Mouse (Mus musculus): ENCODE data around the gene Tns3. TPM values are rescaled to one million over a fixed set of nuclear protein-coding genes. Genes with fewer than 3 reads are reported as not detected.

Tns3 gene
- 10.5 and 11.4 TPM in 2 replicates for polyA plus RNA-seq (2015; fragmentation: Nextera tagmentation; extraction: Ambion mirVana)

DNA sequence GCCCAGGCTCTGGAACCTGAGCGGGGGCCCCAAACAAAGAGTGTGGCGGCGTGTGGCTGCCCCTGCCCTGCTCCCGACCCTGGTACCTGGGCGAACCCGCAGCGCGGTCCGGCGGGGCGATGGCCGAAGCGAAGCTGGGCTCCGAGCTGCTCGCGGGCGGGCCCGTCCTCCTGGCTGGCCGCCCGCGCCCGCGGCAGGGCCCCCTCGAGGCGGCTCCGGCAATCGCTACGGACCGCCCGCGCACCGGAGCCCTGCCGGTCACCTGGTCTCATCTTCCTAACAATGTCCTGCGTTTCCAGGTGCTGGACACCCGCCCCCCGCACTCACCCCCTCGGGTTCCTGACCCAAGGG lies at the start of gene Tns3:
Gene Tns3, minus strand, starts transcription at position 143 of the 351 bp plus-strand sequence.
- peak within 1 kb of the TSS; percentile 92 for H3K4me3 ChIP-seq (ENCODE audit: low read depth, low read length)
- ATAC-seq: peak; percentile 87
- H3K27ac ChIP-seq (ENCODE audit: low read depth, low read length): peak within 1 kb of the TSS; percentile 97
- no peaks in the 10 kb centered on the region for H3K27me3 ChIP-seq (replicated peaks; ENCODE audit: control insufficient read depth, insufficient read depth, low read length)
- peak; percentile 64 for TF ChIP-seq CTCF (IDR thresholded peaks at IDR 0.05; ENCODE audit: low read depth)
- H3K4me1 ChIP-seq (replicated peaks; ENCODE audit: control insufficient read depth, insufficient read depth, low read length): peaks cover 13% of the 10 kb centered on the region; the same call in 1 of the 2 replicates
- peak within 1 kb of the TSS; percentile 89 for H3K4me2 ChIP-seq (replicated peaks; ENCODE audit: low read depth)
- H3K36me3 ChIP-seq (ENCODE audit: control insufficient read depth, insufficient read depth): no peaks in the 10 kb centered on the region
- no peaks in the 10 kb centered on the region for H3K9me3 ChIP-seq (ENCODE audit: control insufficient read depth)
- peak within 1 kb of the TSS; percentile 95 for H3K9ac ChIP-seq (ENCODE audit: low read depth, low read length)
- under 1% methylated on average over 35 of the region's 37 CpGs for WGBS

DNA sequence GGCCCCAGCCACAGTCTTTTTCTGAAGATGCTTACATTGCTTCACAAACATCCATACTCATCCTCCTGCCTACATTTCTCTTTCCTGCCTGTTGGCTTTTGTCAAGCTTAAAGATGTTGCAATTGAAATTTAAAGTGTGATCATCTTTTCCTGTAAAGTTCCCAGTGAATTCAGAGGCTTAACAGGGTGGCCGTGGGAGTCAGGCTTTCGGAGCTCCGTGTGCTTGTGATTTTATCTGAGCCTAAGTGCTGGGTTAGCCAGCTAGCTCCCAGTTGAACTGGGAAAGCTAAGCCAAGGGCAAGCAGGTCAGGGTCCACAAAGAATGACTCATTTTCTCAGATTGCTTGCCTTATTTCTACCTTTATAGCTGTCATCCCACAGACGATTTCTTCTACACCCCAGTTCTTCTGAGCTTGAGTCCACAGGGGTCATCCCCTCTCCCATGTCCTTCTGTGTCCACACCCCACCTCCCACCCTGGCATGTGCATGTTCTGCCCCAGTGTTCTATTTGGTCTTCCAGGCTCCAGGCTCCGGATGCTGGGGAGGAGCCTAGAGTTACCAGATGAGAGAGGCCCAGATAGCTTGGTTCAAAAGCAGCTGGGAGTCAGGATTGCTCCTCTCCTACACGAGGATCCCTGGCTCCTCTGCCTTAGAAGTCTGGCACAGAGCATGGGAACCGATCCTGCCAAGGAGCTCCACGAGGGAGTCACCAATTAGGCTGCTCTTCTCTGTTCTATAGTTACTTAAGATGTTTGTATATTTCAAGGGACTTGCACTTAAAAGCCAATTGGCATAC lies 42.1 kb upstream of the Tns3 start:
- TF ChIP-seq CTCF (IDR thresholded peaks at IDR 0.05; ENCODE audit: low read depth): no peak
- H3K27me3 ChIP-seq (replicated peaks; ENCODE audit: control insufficient read depth, insufficient read depth, low read length): no peaks in the 10 kb centered on the region
- H3K27ac ChIP-seq (ENCODE audit: low read depth, low read length): no peak overlapping the region
- 39% methylated on average over 8 of the region's 8 CpGs for WGBS
- H3K36me3 ChIP-seq (ENCODE audit: control insufficient read depth, insufficient read depth): no peaks in the 10 kb centered on the region
- no peaks in the 10 kb centered on the region for H3K4me1 ChIP-seq (replicated peaks; ENCODE audit: control insufficient read depth, insufficient read depth, low read length)
- no peak overlapping the region for H3K4me2 ChIP-seq (replicated peaks; ENCODE audit: low read depth)
- H3K4me3 ChIP-seq (ENCODE audit: low read depth, low read length): no peak overlapping the region
- H3K9ac ChIP-seq (ENCODE audit: low read depth, low read length): no peak overlapping the region
- ATAC-seq: no peak
- no peaks in the 10 kb centered on the region for H3K9me3 ChIP-seq (ENCODE audit: control insufficient read depth)

DNA sequence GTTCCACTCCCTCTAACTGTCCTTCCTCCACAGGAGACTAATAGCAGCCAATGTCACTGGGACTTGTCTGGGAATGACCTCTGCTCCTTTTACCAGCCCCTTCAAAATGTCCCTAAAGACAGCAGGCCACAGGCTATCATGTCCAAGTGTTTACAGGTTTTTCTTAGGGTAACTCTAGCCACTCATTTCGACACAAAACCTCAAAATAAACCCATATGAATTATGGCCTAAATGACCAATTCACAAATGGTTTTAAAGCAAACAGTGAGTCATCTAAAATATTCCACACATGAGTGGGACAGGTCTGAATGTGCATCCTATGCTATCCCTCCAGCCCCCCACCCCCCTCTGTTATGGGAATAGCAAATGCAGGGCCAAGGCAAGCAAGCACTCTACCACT lies 40.8 kb upstream of the Tns3 start:
- no peak for TF ChIP-seq CTCF (IDR thresholded peaks at IDR 0.05; ENCODE audit: low read depth)
- no peaks in the 10 kb centered on the region for H3K9me3 ChIP-seq (ENCODE audit: control insufficient read depth)
- ATAC-seq: no peak
- no peak overlapping the region for H3K4me3 ChIP-seq (ENCODE audit: low read depth, low read length)
- no peak overlapping the region for H3K9ac ChIP-seq (ENCODE audit: low read depth, low read length)
- H3K27me3 ChIP-seq (replicated peaks; ENCODE audit: control insufficient read depth, insufficient read depth, low read length): no peaks in the 10 kb centered on the region
- 0 out of 2 replicates have a peak, but pooled peaks cover 4% of the 10 kb centered on the region for H3K4me1 ChIP-seq (replicated peaks; ENCODE audit: control insufficient read depth, insufficient read depth, low read length)
- H3K27ac ChIP-seq (ENCODE audit: low read depth, low read length): no peak overlapping the region
- H3K36me3 ChIP-seq (ENCODE audit: control insufficient read depth, insufficient read depth): no peaks in the 10 kb centered on the region
- WGBS: 78% methylated on average over 1 of the region's 1 CpGs
- H3K4me2 ChIP-seq (replicated peaks; ENCODE audit: low read depth): no peak overlapping the region

DNA sequence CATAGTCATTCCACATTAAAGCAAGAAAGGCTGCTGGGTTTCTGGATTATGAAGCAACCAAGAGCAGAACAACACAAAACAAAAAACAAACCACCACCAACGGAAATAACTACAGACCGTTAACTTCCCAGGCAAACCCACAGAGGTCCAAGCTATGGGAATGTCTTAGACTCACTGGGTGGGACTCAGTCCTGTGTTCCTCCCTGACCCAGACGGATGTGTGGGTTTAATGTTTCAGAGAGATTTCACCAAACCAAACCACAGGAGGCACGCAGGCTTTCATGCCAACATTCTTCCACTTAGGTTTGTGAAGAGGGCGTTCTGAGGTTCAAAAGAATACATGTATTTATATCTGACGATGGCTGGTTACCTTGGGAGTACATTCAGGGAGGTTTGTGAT lies 39.5 kb upstream of the Tns3 start:
- H3K9me3 ChIP-seq (ENCODE audit: control insufficient read depth): no peaks in the 10 kb centered on the region
- H3K4me3 ChIP-seq (ENCODE audit: low read depth, low read length): no peak overlapping the region
- H3K9ac ChIP-seq (ENCODE audit: low read depth, low read length): no peak overlapping the region
- 0 out of 2 replicates have a peak, but pooled peaks cover 4% of the 10 kb centered on the region for H3K4me1 ChIP-seq (replicated peaks; ENCODE audit: control insufficient read depth, insufficient read depth, low read length)
- no peaks in the 10 kb centered on the region for H3K27me3 ChIP-seq (replicated peaks; ENCODE audit: control insufficient read depth, insufficient read depth, low read length)
- ATAC-seq: no peak
- TF ChIP-seq CTCF (IDR thresholded peaks at IDR 0.05; ENCODE audit: low read depth): no peak
- H3K36me3 ChIP-seq (ENCODE audit: control insufficient read depth, insufficient read depth): no peaks in the 10 kb centered on the region
- H3K4me2 ChIP-seq (replicated peaks; ENCODE audit: low read depth): no peak overlapping the region
- no peak overlapping the region for H3K27ac ChIP-seq (ENCODE audit: low read depth, low read length)
- 78% methylated on average over 6 of the region's 6 CpGs for WGBS

DNA sequence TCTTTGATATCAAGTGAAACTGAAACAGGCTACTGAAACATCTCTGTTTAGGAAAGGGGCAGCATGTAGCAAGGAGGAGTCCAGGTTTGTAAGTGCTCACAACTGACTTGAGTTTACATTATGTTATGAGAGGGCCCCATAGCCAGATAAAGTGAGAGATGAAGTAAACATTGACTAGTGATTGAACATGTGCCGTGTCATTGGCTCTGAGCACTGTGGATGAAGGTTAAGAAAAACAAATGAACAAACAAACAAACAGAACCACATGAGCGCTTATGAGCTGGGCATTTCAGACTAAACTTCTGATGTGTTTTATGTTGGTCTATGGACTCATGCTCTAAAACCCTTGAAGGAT lies 38.2 kb upstream of the Tns3 start:
- Histone ChIP-seq H3K27me3 (replicated peaks; ENCODE audit: control insufficient read depth, insufficient read depth, low read length) (no peaks in the 10 kb centered on the region), H3K4me3 (ENCODE audit: low read depth, low read length) (no peak overlapping the region), H3K4me1 (replicated peaks; ENCODE audit: control insufficient read depth, insufficient read depth, low read length) (0 out of 2 replicates have a peak, but pooled peaks cover 4% of the 10 kb centered on the region), H3K27ac (ENCODE audit: low read depth, low read length) (no peak overlapping the region), H3K9me3 (ENCODE audit: control insufficient read depth) (no peaks in the 10 kb centered on the region), H3K36me3 (ENCODE audit: control insufficient read depth, insufficient read depth) (no peaks in the 10 kb centered on the region), H3K4me2 (replicated peaks; ENCODE audit: low read depth) (no peak overlapping the region), H3K9ac (ENCODE audit: low read depth, low read length) (no peak overlapping the region)
- WGBS: 66% methylated on average over 2 of the region's 2 CpGs
- TF ChIP-seq CTCF (IDR thresholded peaks at IDR 0.05; ENCODE audit: low read depth): no peak
- no peak for ATAC-seq

DNA sequence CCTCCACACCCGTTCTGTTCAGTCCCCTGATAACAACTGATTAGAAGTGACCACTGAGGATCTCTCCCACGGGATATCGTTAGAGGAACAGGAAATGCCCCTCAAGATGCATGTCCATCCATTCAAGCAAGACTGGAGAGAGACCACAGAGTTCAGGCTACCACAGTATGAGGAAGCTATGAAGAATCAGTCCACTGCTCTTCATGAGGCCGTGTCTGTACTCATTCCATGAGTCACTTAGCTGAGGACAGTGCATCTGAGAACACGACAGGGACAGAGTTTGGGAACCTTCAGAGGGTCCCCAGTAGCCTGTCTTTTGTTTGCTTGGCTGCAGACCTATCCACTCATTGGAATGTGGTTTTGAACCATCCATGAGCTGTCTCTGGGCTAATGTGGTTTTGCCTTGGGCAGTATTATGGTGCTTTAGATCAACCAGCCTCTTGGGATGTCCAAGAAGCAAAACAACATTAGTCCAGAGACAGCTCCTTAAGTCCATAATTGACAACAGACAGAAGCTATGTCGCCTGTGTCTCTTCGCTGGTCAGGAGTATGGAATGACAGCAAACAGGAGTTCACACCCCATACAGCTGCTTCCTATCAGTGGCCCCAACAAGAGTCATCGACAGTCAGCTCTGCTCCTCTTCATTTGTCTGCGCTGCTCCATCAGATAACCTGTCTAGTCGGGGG lies 37.7 kb upstream of the Tns3 start:
- no peaks in the 10 kb centered on the region for H3K36me3 ChIP-seq (ENCODE audit: control insufficient read depth, insufficient read depth)
- no peaks in the 10 kb centered on the region for H3K27me3 ChIP-seq (replicated peaks; ENCODE audit: control insufficient read depth, insufficient read depth, low read length)
- H3K4me3 ChIP-seq (ENCODE audit: low read depth, low read length): no peak overlapping the region
- H3K27ac ChIP-seq (ENCODE audit: low read depth, low read length): no peak overlapping the region
- WGBS: 50% methylated on average over 10 of the region's 10 CpGs
- TF ChIP-seq CTCF (IDR thresholded peaks at IDR 0.05; ENCODE audit: low read depth): no peak
- no peaks in the 10 kb centered on the region for H3K9me3 ChIP-seq (ENCODE audit: control insufficient read depth)
- H3K9ac ChIP-seq (ENCODE audit: low read depth, low read length): no peak overlapping the region
- H3K4me2 ChIP-seq (replicated peaks; ENCODE audit: low read depth): no peak overlapping the region
- 0 out of 2 replicates have a peak, but pooled peaks cover 4% of the 10 kb centered on the region for H3K4me1 ChIP-seq (replicated peaks; ENCODE audit: control insufficient read depth, insufficient read depth, low read length)
- no peak for ATAC-seq

Data from intestine, postnatal 0 days (tissue).